Mouse (Mus musculus) bone marrow, adult 2 months (tissue): ENCODE measurements around the gene Car11.

ENCODE experiments used
- CTCF ChIP-seq: fragments of 200-500 bp; IDR thresholded peaks from 2 replicates; pipeline ENCODE4 v1.5.1; 2011; ENCODE audit warnings: low read length, control low read depth; ENCODE audit not compliant: control insufficient read depth, insufficient read depth
- POLR2A ChIP-seq: fragments of 200-500 bp; IDR thresholded peaks from 2 replicates; pipeline ENCODE4 v1.6.1; 2011; ENCODE audit warnings: low read depth, mild to moderate bottlenecking, control low read depth, low read length, borderline replicate concordance; ENCODE audit not compliant: control insufficient read depth

- TF ChIP-seq CTCF = no peak
- TF ChIP-seq POLR2A = no peak
Observed at GRCm38 (mm10) chr7:45713396-45713795, 13.8 kb downstream of the Car11 start.
